Mouse (Mus musculus): ENCODE data around the gene H2-Oa.

H2-Oa gene

DNA sequence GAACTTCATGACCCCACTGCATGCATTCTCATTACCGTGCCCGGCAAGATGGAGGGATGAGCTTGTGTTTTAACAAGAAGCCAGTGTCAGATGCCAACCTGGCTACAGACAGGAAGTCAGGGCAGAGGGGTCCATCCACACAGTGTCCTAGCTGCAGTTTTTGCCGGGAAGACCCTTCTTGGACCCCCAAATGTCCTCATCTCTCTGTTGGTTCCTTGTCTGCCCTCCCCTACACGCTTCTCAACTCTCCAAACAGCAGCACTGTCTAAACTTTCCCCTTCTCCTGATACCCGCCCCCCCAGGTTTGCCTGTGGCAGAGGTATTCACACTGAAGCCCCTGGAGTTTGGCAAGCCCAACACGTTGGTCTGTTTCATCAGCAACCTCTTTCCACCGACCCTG, 45.5 kb downstream of the H2-Oa start:
- in situ Hi-C loops (cut with MboI, MseI), result no loop called here

DNA sequence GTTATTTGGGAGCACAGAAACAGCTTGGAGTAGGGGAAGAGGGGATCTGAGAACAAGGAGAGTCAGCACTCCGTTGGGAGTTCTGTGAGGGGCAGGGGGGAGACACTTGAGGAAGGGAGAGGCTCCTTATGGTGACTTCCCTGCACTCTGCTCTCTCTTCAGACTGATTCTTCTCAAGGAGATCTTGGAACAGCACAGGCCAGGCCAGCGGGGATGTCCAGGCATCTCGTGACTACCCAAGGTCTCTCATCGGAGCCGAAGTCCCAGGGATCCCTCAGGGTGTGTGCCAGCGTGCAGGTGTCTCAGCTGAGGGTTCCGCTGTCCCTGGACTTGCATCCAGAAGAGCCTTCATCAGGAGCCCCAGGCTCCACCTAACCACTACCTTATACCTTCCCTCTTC, 46.5 kb downstream of the H2-Oa start:
- in situ Hi-C loops (cut with MboI, MseI), result no loop called here

DNA sequence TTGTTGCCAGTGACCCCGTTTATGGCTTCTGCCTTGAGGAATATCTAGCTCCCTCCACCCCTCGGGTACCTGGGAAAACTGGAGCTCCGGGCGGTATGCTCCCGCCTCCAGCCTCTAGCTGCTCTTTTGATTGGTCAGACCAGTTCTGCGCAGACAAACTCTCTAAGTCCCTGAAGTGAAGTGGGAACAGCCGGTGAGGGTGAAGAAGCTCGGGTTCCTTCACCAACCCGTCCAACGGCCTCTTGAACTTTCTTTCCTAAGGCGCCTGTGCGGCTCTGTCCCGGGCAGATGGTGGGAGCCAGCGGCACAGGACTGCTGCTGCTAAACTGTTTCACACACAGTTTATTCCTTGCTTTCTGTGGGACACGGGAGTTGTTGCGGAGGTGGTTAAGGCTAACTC, 47.3 kb downstream of the H2-Oa start:
- in situ Hi-C loops (cut with MboI, MseI), result no loop called here

DNA sequence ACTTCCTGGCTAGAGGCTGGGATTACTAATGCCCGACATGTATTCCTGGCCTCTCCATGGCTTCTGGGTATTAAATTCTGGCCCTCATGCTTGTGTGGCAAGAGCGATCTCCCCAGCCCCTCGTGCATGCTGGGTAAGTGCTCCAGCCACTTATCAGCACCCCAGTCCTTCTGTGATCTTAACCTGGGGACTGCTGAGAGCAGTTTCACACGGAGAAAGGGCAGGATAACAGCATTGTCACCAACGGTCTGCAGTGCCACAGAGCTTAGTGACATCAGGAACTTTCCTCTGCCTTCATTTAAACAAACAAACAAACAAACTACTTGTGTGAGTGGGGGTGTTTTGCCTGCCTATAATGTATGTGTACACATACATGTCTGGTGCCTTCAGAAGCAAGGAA, 48.1 kb downstream of the H2-Oa start:
- in situ Hi-C loops (cut with MboI, MseI), result loop anchor here in 1 of 2 experiments (10.0 kb wide), 1 partner anchor 425 kb away; the partner anchor contains the start of gene Notch4

DNA sequence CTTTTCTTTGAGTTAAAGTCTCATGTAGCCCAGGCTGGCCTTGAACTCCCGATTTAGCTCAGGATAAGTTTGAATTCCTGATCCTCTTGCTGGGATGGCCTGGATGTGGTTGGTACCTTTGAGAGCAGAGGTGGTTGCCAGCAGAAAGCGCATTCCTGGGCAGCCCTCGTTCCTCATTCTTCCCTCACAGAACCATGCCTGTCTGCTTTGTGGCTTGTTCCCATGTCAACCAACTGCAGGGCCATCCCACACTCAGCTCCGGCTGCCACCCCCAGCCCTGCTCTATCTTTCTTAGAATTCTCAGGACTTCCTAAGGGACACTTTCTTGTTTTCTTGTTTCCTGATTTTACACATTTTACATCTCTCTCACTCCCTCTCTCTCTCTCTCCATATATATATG, 49.3 kb downstream of the H2-Oa start:
- in situ Hi-C loops (cut with MboI, MseI), result loop anchor here in 1 of 2 experiments (10.0 kb wide), 1 partner anchor 423 kb away; the partner anchor contains the start of gene Notch4

DNA sequence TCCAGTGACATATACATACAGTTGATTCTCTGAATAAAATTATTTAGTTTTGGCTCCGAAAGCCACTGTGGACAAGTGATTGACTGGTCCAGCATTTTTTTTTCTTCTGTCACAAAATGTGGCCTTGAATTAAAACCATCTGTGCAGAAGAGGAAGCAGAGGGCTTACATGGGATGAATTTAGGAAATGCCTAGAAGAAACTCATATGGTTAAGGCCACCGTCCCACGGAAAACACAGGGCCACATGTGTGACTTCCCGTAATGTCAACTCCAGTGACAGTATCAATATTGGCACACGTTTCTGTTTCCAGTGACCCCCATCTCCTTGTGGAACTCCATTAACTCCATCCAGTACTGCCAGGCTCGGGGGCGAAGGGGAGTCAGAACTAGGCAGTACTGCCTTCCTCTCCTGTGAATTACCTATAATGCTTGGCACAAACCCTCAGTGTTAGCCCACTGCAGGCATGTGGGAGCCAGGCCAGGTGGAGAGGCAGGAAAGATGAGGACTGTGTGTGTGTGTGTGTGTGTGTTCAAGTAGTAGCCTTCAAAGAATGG, 50.4 kb downstream of the H2-Oa start:
- in situ Hi-C loops (cut with MboI, MseI), result loop anchor here in 1 of 2 experiments (10.0 kb wide), 1 partner anchor 422 kb away; the partner anchor contains the start of gene Notch4

DNA sequence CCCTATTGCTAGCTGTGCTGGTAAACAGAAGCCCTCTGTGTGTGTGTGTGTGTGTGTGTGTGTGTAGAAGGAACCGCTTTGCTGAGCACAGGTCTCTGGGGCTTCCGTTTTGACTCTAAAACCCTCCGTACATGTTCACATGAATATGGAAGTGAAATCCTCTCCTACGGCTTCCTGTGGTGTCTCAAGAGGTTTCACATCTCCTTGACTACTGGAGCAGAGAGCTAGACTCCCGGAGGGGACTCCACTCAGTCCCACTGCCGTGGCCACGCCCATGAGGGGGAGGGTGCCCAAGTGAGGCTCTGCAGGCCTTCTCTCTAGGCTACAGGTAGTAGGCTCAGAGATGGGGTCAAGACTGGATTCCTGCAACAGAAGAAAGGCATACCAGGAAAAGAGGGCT, 50.9 kb downstream of the H2-Oa start, which contains the start of gene H2-DMb2:
TSS of gene H2-DMb2 (plus strand) at position 275 of the 400 bp plus-strand sequence.
- in situ Hi-C loops (cut with MboI, MseI), result loop anchor here in 1 of 2 experiments (10.0 kb wide), 1 partner anchor 422 kb away; the partner anchor contains the start of gene Notch4

DNA sequence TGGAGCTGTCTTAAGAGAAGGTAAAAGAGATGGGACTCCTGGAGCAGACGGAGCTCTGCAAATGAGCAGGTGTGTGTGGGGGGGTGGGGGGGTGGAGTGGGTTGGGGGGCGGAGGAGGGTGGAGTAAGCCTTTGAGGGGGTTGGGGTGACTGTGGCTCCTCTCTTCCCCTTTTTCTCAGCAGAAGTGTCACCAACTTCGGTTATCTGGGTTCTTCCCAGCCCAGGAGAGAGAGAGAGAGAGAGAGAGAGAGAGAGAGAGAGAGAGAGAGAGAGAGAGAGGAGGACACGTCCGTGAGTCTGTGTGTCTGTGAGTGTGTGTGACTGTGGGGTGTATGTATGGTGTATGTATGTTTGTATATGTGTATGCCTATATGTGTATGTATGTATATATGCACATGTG, 51.3 kb downstream of the H2-Oa start:
- in situ Hi-C loops (cut with MboI, MseI), result loop anchor here in 1 of 2 experiments (10.0 kb wide), 1 partner anchor 421 kb away; the partner anchor contains the start of gene Notch4

DNA sequence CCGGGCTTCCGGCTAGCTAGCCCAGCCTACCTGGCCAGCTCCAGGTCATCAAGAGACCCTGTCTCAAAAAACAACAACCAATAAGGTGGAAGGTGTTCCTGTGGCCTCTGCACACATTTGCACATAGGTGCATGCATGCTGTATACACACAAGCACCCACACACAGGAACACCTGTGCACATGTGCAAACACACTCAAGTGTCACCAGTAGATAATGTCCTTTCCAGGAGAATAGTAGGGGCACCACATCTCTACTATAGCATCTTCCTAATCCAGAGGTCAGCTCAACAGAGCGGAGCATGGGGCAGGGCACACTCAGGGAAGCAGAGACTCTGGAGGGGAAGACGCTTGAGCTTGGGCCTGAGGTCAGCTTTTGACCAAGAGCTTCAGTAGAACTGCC, 52.1 kb downstream of the H2-Oa start:
- in situ Hi-C loops (cut with MboI, MseI), result loop anchor here in 1 of 2 experiments (10.0 kb wide), 1 partner anchor 421 kb away; the partner anchor contains the start of gene Notch4

Measured in T-helper 17 cell (primary cell).